Mouse (Mus musculus) c-Kit-positive CD71-positive TER-119-positive erythroid progenitor cells, embryonic 14.5 days (primary cell): Measurements from ENCODE around the gene Gm20509.
A peak's percentile ranks its signal among the peaks of the same experiment; 100 is the strongest.
"Not testable (repeated sequence)": the region's sequence is repeated elsewhere in the genome, so short reads cannot be mapped to it uniquely, and the experiment has no call there.

Source experiments
- DNase-seq: peaks from one replicate; pipeline ENCODE4 v3.0.0-alpha.2; 2013; ENCODE audit warnings: low spot score

The Gm20509 gene

GRCm38 (mm10) chr9:73102181-73102580 is at the start of gene Gm20509:
Gm20509 (plus strand) TSS chr9:73102470.
- DNase-seq = no peak

GRCm38 (mm10) chr9:73055441-73055911 is 46.8 kb upstream of the Gm20509 start:
- no peak for DNase-seq

GRCm38 (mm10) chr9:73059224-73059623 is 43.0 kb upstream of the Gm20509 start:
- DNase-seq = no peak

- DNase-seq = no peak
These were observed 38.5 kb upstream of the Gm20509 start for GRCm38 (mm10) chr9:73063621-73064290.

GRCm38 (mm10) chr9:73067086-73067485 is 35.2 kb upstream of the Gm20509 start:
- DNase-seq = no peak

- no peak for DNase-seq
These were observed 34.0 kb upstream of the Gm20509 start for GRCm38 (mm10) chr9:73068230-73068679.

GRCm38 (mm10) chr9:73068688-73069087 is 33.6 kb upstream of the Gm20509 start:
- DNase-seq = no peak

- DNase-seq = no peak
These were observed 31.2 kb upstream of the Gm20509 start for GRCm38 (mm10) chr9:73070971-73071659.

- DNase-seq = no peak
These were observed 29.8 kb upstream of the Gm20509 start for GRCm38 (mm10) chr9:73072426-73072825.

GRCm38 (mm10) chr9:73073169-73073568 is 29.1 kb upstream of the Gm20509 start:
- no peak for DNase-seq

- DNase-seq = not testable (repeated sequence)
These were observed 22.9 kb upstream of the Gm20509 start for GRCm38 (mm10) chr9:73079349-73079748.

GRCm38 (mm10) chr9:73079801-73080325 is 22.4 kb upstream of the Gm20509 start:
- no peak for DNase-seq

GRCm38 (mm10) chr9:73082291-73083000 is 19.8 kb upstream of the Gm20509 start:
- no peak for DNase-seq

GRCm38 (mm10) chr9:73083956-73084355 is 18.3 kb upstream of the Gm20509 start:
- no peak for DNase-seq

- DNase-seq = no peak
These were observed 16.4 kb upstream of the Gm20509 start for GRCm38 (mm10) chr9:73085845-73086244.

- DNase-seq = no peak
These were observed 15.1 kb upstream of the Gm20509 start for GRCm38 (mm10) chr9:73087121-73087520.

GRCm38 (mm10) chr9:73087581-73087980 is 14.7 kb upstream of the Gm20509 start:
- no peak for DNase-seq

- DNase-seq = no peak
These were observed 12.9 kb upstream of the Gm20509 start for GRCm38 (mm10) chr9:73089222-73089920.

- no peak for DNase-seq
These were observed 12.1 kb upstream of the Gm20509 start for GRCm38 (mm10) chr9:73090121-73090520.

- peak; percentile 48 for DNase-seq
These were observed 10.5 kb upstream of the Gm20509 start for GRCm38 (mm10) chr9:73091747-73092146.

- DNase-seq = no peak
These were observed 7.7 kb upstream of the Gm20509 start for GRCm38 (mm10) chr9:73094580-73094979.

GRCm38 (mm10) chr9:73097898-73098297 is 4.4 kb upstream of the Gm20509 start:
- DNase-seq = no peak
